Mouse (Mus musculus) stomach, embryonic 16.5 days (tissue): ENCODE results near the gene R3hdm1. TPM values are rescaled to one million over a fixed set of nuclear protein-coding genes. Genes with fewer than 3 reads are reported as not detected.

Source experiments
- microRNA counts: library from miRNA; unstranded; fragments of <30 nt; microRNA quantifications from one replicate; lab custom pipeline; 2016
- microRNA-seq: library from miRNA; unstranded; fragments of <30 nt; microRNA quantifications from one replicate; pipeline ENCODE4, GENCODE M21; 2016
- polyA plus RNA-seq: library from polyadenylated mRNA; unstranded; fragments of >200 nt; fragmentation: Nextera tagmentation; extraction: Ambion mirVana; gene quantifications from 2 replicates; pipeline ENCODE4 v1.2.1, GENCODE M21; 2015

Gene R3hdm1
- polyA plus RNA-seq, 1 experiment from 2014 or later, result 52.8 TPM

MicroRNAs encoded within 50 kb of the gene (microRNA counts, 519-probe panel; counts per million panel counts)
- 2,476 counts per million, percentile 53 among the panel's probes with 10 or more counts for microRNA mmu-miR-128 (lab: Ali Mortazavi, UCI)

Small RNA genes lying within 50 kb of the gene (microRNA-seq; reads per million reads assigned to microRNA genes)
- gene Mir128-1, result 96.3 reads per million, percentile 55 among the genes with 10 or more reads in this experiment

Other genes starting within 250 kb of the R3hdm1 start
- gene Map3k19, start 248.3 kb upstream of the R3hdm1 start, polyA plus RNA-seq, result not detected in 2 replicates
- 25.2 and 25.6 TPM in 2 replicates for gene Rab3gap1, start 234.5 kb upstream of the R3hdm1 start, polyA plus RNA-seq
- 6.4 and 7.4 TPM in 2 replicates for gene Zranb3, start 254 bp upstream of the R3hdm1 start, polyA plus RNA-seq
- 61.2 and 61.3 TPM in 2 replicates for gene Ubxn4, start 140.7 kb downstream of the R3hdm1 start, polyA plus RNA-seq
- 8.0 TPM in 2 replicates for gene Lct, start 225.0 kb downstream of the R3hdm1 start, polyA plus RNA-seq